Mouse (Mus musculus): ENCODE data around the gene Acot8.

The Acot8 gene

DNA sequence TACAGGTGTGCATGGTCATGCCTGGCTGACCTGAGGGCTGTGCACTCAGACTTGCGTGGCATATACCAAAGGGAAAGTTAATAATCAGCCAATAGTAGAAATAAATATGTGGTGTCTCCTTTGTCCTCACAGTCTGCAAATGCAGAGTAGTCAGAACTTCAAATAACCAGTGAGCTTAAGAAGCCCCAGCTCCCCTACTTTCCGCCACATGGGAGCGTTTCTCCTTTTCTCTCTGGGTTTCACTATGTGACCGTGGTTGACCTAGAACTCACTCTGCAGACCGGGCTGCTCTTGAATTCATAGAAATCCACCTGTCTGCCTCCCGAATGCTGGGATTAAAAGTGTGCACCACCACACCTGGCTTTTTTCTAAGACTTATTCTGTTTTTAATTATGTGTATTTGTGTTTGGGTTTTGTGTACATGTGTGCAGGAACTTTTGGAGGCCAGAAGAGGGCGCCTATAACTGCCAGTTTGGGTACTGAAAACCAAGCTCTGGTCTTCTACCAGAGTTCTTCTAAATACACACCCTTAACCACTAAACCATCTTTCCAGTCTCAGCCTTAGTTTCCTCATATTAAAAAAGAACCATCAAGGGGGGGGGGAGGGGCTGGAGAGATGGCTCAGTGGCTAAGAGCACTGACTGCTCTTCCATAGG, 20.6 kb downstream of the Acot8 start:
- no peak for DNase-seq (ENCODE audit: low spot score in 2 of 2)

DNA sequence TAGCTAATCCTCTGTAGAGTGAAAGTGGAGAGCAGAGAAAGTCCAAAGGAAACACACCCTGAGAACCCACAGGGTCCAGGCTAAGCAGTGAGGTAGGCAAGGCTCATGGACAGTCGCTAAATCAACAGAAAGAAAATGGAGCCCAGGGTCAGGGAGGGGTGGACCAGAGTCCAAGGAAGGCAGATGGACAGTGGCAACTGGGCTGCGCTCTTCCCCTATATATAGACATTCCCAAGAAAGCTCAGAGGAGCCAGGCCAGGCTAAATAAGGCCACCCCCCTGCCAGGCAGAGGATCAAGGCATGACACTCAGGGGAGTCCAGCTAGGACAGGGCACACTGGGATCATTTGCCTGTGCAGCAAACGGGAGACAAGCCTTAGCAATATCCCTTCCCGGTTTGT, 22.8 kb downstream of the Acot8 start:
- no peak for DNase-seq (ENCODE audit: low spot score in 2 of 2)

DNA sequence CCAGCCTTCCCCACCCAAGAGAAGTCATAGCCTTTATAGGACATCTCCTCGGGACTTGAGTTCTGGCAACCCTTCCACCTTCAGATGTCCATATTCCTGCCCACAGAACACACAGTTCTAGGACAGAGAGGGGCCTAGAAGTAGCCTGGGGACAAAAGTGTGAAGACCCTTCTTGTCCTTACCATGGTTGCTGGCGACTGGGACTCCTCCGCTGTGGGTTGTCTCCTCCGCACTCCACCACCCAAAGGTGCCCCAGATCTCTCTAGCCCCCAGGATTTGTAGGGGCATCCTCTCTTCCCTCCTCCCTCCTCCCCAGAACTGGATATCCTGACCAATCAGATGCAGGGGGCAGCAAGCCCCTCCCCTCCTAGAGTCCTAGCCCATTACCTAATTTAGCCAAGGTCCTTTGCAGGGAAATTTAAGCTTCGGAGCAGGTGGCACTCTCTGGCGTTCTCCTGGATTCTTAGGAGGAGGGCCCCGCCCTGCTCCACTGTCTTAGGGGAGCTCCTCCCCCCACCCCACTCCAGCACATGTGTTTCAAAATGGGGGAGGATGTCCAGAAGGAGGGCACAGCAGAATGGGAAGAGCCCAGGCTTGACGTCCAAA, 25.1 kb downstream of the Acot8 start, which contains the start of gene Tnnc2:
Tnnc2 (minus strand) TSS at position 487 of the 606 bp plus-strand sequence.
- no peak for DNase-seq (ENCODE audit: low spot score in 2 of 2)

DNA sequence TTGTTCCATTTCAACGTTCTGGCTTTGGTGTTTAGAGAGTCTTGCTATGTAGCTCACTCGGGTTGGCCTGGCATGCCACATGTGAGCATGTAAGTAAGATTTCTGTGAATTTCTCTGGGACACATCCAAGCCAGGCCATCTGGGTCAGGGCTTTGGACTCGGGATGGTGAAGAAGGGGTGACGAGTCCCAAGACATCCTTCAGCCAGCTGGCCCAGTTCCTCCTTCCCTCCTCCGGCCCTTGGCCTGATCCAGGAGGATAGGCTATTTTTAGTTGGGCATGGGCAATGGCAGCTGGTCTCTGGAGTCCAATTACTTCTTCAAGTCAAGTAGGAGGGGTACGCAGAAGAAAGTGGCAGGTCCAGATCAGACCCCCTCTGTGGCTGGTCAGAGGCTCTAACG, 25.9 kb downstream of the Acot8 start:
- DNase-seq (ENCODE audit: low spot score in 2 of 2) = no peak

DNA sequence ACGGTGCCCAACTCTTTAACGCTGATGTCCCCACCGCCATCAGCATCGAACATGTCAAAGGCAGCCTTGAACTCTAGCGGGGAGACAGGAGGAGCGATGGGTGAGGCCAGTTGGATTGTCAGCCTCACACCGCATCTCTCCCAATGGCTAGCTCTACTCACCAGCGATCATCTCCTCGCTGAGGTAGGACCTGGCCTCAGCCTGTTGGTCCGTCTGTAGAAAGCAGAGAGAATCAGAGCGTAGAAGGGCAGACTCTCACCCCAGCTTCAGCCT, 26.7 kb downstream of the Acot8 start:
- no peak for DNase-seq (ENCODE audit: low spot score in 2 of 2)

DNA sequence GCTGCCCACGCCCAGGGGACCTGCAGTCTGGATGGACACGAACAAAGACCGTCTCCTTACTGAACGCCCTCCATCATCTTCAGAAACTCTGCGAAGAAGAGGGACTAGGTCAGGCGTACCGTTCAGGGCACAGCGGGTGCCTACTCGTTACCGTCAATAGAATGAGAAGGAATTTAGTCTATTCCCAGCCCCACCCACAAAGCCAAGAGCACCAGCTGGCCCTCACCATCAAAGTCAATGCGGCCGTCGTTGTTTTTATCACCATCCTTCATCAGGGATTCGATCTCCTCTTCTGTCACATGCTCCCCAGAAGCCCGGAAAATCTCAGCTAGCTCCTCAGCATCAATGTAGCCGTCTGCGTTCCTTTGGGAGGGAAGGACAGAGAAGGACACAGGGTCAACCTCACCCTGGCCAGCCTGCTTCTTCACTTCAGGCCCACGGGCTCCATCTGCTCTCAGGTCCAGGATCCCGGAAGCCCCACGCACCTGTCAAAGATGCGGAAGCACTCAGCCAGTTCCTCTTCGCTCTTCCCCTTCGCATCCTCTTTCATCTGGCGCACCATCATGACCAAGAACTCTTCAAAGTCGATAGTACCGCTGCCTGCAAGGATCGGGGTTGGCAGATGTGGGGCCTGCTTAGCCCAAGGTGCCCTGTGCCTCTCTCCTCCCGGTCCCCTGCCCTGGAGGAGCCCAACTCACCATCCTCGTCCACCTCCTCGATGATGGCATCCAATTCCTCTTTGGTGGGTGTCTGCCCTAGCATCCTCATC, 27.3 kb downstream of the Acot8 start:
- no peak for DNase-seq (ENCODE audit: low spot score in 2 of 2)

DNA sequence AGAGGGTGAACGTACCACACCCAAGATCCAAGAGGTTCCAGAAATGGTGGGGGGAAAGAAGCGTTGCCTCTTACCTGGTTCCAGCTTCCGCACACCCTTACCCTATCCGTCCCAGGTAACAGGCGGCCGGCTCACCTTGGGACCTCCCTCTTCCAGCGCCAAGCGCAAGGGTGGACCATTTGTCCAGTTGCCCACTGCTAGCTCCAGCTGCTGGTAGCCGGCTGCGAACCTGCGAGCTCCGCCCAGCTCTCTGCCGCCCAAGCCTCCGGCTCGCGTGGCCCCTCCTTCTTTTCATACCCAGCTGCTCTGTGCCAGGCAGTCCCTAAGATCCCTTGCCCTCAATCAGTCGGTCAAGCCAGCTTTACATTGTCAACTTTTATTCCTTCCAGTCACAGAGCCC, 27.9 kb downstream of the Acot8 start:
- no peak for DNase-seq (ENCODE audit: low spot score in 2 of 2)

DNA sequence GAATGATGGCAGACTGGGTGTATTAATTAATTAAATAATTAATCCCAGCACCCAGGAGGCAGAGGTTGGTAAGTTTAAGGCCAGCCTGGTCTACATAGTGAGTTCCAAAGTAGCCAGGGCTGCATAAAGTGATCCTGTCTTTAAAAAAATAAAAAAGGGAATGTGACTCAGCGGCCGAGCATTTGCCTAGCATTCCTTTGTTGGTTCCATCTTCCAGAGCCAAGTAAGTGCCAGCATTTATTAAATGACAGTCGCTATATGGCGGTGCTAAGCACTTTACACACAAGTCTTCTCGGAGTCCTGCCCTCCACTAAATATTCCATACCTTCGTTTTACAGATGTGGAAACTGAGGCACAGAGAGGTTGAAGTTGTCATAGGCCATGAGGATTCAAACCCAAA, 28.6 kb downstream of the Acot8 start:
- DNase-seq (ENCODE audit: low spot score in 2 of 2) = no peak

DNA sequence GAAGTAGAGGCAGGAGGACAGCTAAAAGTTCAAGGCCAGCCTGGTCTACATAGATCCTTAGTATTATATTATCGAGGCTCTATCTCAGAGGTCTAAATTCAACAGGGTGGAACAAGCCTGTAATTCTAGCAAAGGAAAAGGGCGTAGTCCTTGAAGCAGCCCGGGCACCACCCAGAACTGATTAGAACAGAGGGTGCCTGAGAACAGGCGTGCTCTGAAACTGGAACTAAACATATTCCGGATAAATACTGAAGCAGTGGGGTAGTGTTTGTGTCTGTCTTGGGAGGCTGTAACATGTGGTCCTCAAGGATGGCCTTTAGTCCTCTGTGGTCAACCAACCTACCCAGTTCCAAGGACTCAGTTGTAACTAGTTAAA, 30.7 kb downstream of the Acot8 start:
- DNase-seq (ENCODE audit: low spot score in 2 of 2) = no peak

DNA sequence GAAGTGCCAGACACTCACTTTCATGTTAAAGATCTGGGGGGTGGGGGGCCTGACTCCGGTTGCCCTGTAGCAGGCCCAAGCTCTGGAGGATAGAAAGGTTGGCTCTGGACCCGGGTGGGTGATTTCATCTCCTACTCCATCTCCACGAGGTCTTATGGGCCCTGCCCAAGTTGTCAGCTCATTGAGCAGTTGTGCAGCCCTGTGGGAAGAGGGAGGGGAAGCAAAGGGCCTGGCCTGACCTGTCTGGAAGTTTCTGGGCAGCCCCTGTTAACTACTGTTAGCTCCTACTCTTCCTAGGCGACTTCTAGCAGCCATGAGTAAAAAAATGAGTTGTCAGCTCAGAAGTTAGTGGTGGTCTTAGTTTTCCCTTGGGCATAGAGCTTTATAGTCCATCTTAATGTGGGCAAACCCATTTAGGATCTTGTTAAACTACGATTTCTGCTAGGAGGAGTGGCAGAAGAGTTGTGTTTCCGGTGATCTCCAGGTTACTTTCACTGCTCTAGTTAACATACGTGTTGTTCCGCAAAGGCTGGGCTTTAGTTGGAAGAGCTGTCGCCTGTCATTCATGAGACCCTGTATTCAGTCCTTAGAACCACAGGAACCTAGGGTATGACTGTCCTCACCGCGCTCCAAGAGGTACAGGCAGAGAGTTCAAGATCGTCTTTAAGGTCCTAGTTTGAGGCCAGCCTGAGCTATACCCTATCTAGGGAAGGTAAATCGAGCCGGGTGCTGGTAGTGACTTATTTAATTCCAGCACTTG, 31.3 kb downstream of the Acot8 start:
- DNase-seq (ENCODE audit: low spot score in 2 of 2) = no peak

DNA sequence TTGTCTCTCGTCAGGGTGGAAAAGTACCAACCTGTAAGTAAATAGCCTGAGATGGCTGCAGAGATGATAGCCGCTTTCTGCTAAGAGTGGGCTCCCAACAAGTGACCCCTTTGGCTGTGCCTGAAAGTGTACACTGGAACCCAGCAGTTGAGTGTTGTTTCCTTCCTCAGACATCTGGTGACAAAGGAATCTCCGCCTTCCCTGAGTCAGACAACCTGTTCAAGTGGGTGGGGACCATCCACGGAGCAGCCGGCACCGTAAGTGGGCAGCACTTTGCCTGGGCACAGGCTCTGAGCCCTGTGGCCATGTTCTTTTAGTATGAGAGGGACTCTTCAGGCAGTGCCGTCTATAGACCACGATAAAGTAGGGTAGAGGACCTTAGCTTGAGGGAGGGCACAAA, 33.6 kb downstream of the Acot8 start:
- no peak for DNase-seq (ENCODE audit: low spot score in 2 of 2)

DNA sequence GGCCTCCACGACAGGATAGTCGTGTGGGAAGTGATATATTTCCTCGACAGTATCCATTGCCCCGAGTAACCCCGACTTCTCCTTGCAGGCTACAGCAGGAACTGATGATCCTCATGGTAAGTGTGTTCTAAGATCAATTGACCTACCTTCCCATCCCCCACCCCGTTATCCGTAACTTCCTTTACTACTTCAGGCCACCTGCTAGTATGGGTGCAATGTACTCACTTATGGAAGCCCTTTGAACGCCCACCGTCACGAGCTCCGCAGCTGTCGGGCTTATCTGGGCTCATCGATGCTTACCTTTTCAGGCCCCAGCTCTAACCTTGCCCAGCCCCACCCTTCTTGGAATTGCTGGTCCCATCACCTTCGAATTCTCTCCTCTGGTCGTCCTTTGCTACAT, 34.4 kb downstream of the Acot8 start:
- DNase-seq (ENCODE audit: low spot score in 2 of 2) = no peak

DNA sequence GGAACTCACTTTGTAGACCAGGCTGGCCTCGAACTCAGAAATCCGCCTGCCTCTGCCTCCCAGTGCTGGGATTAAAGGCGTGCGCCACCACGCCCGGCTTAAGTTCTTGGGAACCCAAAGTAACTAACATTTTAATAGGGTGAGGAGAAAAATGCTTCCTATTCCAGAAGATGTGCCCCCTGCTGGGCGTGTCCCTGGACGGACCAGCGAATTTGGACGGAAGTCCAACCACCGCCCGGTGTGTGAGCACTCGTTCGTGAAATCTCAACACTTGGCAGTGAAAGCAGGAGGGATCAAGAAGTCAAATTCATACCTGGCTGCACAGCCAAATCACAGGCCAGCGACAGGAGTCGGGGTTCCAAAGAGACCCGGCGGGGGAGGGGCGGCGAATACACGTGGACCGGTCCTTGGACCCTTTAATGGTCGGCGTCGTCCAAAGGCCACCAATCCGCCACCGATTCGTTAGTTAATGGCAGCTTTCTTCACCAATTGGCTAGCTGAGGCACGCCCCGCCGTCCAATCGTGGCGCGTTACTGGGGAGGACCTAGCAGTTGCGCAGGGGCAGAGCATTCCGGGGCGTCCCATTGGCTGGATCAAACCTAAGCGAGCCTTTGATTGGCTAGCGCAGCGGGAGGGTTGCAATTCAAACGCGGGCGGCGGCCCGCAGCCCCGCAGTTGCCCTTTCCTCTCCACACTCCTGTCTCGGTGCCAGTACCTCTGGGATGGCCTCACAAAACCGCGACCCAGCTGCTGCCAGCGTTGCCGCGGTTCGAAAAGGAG, 35.2 kb downstream of the Acot8 start, which contains the start of gene Ube2c:
Ube2c (plus strand) TSS at position 641 of the 780 bp plus-strand sequence.
- peak; percentile 98 for DNase-seq (ENCODE audit: low spot score in 2 of 2)

DNA sequence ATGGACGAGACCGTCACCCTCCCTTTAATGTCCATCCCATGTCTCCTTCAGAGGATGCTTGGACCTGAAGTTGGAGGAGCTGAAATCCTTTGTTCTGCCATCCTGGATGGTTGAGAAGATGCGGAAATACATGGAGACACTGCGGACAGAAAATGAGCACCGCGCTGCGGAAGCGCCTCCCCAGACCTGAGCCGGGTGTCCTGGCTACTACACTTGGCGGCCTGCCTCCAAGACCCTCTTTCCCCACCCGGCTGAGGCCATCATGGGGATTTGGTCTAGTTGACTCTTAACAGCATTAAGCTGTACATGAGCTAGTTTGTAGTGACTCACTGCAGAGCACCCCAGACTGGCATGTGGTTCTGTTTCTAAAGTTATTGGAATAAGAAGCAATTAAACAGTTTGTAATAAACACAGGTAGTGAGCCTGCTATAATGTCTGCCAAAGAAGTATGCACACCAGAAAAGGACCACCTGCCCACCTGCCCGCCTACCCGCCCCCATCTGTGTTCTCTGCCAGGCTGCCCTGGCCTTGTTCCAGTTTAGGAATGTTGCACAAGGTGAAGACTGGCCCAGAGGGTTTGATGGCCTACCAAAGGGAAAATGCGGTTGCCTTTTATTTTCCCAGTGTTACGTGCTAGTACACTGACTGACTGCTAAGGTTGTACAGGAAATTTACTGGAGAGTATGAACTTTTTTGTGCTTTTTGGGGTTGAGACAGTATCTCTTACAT, 36.7 kb downstream of the Acot8 start:
- no peak for DNase-seq (ENCODE audit: low spot score in 2 of 2)

DNA sequence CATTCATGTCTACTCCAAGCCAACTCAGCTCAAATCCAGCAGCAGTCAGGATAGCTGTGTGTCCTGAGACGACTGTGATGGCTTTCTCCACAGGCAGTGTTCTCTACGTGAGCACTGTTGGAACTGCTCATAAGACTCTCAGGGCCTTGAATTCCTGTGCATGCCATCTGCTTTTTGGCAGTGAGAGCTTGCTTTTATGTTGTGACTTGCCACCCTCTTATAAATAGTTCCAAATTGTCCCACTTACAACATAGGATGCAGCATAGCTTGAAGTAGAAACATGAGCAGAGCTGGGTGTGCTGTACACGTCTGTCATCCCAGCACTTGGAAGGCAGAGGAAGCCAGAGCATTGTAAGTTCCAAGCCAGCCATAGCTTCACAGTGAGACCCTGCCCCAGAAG, 38.8 kb downstream of the Acot8 start:
- DNase-seq (ENCODE audit: low spot score in 2 of 2) = no peak

DNA sequence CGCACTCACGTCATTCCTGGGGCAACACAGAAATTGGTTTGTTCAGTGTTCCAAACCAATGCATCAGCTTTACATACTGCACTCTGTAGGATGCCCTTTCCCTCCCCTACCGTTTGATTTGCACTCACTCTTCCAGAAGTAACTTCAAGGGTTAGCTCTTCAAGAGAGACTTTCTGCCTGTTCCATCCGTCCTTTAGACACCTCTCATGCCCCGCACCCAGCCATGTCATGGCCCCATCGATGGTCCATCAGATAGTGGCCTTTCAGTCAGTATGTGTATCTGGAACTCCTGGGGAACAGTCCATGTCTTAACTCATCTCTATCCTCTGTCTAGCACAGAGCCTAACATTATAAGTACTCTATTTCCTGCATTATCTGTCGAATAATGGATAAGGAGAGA, 42.1 kb downstream of the Acot8 start:
- DNase-seq (ENCODE audit: low spot score in 2 of 2) = no peak

DNA sequence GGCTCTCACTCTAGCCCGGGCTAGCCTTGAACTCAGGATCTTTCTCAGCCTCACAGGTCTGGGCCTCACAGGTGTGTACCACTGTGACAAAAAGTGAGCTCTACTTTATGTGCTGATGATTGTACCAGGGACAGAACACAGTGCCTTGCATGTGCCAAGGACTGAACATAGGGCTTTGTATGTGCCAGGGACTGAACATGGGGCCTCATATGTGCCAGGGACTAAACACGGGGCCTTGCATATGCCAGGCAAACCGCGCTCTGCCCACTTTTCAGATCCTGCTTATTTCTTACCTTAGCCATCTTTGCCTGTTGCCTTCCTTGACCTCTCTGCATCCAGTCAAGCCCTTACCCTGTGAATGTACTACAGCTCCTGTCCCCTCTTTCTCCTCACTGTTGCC, 42.7 kb downstream of the Acot8 start:
- DNase-seq (ENCODE audit: low spot score in 2 of 2) = no peak

DNA sequence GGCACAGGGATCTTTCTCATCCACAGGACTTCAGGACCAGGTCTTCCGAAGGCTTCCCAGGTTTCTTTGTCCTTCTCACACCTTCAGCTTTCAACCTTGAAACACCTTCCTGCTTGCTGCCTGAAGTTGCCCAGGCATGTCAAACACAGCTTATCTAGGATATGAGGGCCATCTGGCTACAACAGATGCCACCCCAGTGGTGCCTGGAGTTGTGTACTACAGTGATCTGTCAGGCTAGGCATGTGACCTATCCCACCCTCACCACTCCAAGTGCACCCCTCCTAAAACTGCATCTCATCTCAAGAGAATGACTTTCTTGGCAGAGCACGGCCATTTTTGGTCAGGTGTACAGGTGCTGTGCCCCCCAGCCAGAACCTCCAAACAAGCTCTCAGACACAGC, 43.2 kb downstream of the Acot8 start:
- DNase-seq (ENCODE audit: low spot score in 2 of 2) = no peak

DNA sequence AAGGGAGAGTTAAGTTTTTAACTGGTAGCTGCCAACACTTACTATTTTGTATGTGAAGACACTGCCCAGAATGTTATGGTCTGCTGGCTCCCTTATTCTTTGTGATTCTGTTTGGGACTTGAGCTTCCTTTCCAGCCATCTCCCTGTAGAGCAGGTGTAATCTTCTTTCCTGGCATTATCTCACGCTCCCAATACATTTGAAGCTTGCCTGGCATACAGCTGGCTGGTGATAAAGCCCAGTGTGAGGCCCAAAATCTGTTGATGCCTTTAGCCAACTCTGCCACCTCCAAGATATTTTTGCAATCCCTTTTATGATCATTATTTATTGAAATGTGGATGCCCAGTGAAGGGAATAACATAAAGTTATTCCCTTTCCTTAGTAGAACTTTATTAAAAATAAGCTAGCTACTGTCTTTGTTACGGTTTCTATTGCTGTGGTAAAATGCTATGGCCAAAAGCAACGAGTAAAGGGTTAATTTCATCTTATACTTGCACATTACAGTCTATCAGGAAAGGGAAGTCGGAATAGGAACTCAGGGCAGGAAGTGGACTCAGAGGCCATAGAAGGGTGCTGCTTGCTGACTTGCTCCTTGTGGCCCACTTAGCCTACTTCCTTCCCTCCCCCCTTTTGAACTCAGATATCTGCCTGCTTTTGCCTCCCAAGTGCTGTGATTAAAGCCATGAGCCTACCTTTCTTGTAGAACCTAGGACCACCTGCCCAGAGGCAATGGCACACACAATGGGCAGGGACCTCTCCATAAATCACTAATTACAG, 44.4 kb downstream of the Acot8 start:
- no peak for DNase-seq (ENCODE audit: low spot score in 2 of 2)

DNA sequence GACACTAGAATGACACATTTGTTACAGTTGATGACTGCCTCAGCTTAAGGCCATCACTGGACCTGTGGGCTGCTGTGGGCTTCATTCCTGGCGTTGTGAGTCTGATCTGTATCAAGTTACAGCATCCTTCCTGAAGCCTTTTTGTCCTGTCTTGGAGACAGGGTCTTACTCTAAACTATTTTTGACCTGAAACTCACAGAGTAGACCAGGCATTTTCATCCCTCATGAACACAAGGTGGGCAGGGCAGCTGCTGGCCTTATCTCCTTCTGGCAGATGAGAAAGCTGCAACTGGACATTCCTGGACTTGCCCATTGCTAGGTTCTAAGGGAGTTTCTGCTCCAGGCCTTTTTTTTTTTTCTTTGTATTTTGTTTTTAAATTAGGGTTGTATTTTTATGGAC, 46.0 kb downstream of the Acot8 start:
- DNase-seq (ENCODE audit: low spot score in 2 of 2) = no peak
